Mouse (Mus musculus) regulatory T cell (primary cell): ENCODE results near the gene Lhfpl5.

Source experiments
- in situ Hi-C: fragments of 300-600 bp; cut with MboI, MseI; formaldehyde crosslinking; loops from one replicate; pipeline ENCODE4 v1.15.1; 2025; ENCODE audit warnings: high pct_unique_total_duplicates

Lhfpl5 gene

GRCm38 (mm10) chr17:28625327-28625726 lies 49.9 kb downstream of the Lhfpl5 start:
- in situ Hi-C loops: no loop called here

DNA sequence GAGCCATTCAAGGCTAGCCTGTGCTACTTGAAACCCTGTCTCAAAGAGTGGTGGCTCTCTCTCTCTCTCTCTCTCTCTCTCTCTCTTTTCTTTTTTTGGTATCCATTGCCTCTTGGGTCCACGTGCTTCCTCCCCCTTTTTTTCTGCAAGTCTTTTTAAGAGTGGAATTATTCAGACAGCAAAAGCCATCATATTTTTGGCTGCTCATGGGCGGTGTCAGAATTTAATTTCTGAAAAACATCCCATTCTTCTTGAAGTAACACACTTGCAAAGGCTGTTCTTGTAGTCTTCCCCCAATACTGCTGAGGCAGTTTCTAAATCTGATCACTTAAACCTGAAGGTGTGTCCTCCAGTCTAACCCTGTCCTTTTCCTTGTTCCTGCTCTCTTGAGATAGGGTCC lies 51.5 kb downstream of the Lhfpl5 start:
- in situ Hi-C loops: no loop called here

DNA sequence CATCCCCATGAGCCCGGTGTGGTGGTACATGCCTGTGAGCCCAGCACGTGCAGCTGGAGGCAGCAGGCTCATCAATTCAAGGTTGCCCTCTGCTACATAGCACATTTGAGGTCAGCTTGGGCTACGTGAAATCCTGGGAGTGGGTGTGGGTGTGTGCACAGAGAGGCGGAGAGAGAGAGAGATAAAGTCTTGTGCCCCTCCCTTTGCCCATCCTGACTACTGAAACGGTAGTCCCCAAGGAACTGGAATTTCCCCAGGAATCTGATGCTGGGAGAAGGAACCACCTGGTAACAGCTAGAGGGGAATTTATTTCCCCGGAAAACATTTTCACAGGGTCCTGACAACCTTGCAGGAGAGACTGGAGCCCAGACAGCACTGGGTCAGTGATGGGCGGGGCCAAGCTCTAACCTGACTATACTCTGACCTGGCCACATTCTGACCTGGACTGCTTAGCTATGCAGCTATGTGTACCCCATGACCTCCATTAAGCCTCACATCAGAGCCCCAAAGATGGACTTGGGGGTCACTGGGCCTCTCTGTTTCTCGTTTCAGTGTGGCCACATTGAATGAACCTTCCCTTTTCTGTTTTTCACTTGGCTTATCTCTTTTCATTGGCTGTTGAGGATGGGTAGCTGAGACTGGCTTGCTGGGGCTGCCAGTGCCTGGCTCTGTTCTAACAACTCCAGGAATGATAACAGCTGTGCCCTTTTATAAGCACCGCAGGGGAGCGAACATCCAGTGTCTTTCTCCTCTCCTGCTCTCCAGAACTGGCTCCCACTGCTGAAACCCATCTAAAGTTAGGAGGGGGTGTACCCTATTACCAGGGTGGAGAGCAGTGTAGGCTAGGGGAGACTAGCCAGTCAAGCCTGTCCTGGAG lies 53.0 kb downstream of the Lhfpl5 start:
- in situ Hi-C loops: no loop called here

GRCm38 (mm10) chr17:28629125-28629524 lies 53.7 kb downstream of the Lhfpl5 start:
- in situ Hi-C loops: no loop called here
